Mouse (Mus musculus): ENCODE results near the gene Gm43064. TPM values are rescaled to one million over a fixed set of nuclear protein-coding genes. Genes with fewer than 3 reads are reported as not detected.
A peak's percentile ranks its signal among the peaks of the same experiment; 100 is the strongest.

Gm43064 gene
- polyA plus RNA-seq, 1 experiment from 2014 or later = 0.30 TPM

- ATAC-seq (ENCODE audit: low FRiP score, low TSS enrichment) (no peak), DNase-seq (ENCODE audit: low spot score) (no peak)
- no peak overlapping the region for H3K4me3 ChIP-seq (ENCODE audit: low read depth, low read length)
- H3K36me3 ChIP-seq (ENCODE audit: control insufficient read depth, insufficient read depth, low read length) = no peaks in the 10 kb centered on the region
- TF ChIP-seq CTCF (IDR thresholded peaks at IDR 0.05; ENCODE audit: low read depth) (no peak), EP300 (optimal IDR thresholded peaks at IDR 0.05) (no peak)
- H3K4me2 ChIP-seq (replicated peaks; ENCODE audit: low read depth) = no peak overlapping the region
- no peak overlapping the region for H3K9ac ChIP-seq (ENCODE audit: low read length)
- 70% methylated on average over 4 of the region's 4 CpGs for WGBS
- H3K9me3 ChIP-seq (ENCODE audit: control insufficient read depth, low read length) = no peaks in the 10 kb centered on the region
- H3K27ac ChIP-seq (replicated peaks) = no peak overlapping the region
- H3K27me3 ChIP-seq (ENCODE audit: control insufficient read depth, insufficient read depth, low read length) = no peaks in the 10 kb centered on the region
- no peaks in the 10 kb centered on the region for H3K4me1 ChIP-seq (replicated peaks; ENCODE audit: control insufficient read depth, insufficient read depth)
Observed at GRCm38 (mm10) chr3:103868008-103868407, 58.6 kb downstream of the Gm43064 start.

GRCm38 (mm10) chr3:103872663-103873098, 63.3 kb downstream of the Gm43064 start:
- ATAC-seq (ENCODE audit: low FRiP score, low TSS enrichment) (no peak), DNase-seq (ENCODE audit: low spot score) (no peak)
- Histone ChIP-seq H3K9me3 (ENCODE audit: control insufficient read depth, low read length) (no peaks in the 10 kb centered on the region), H3K4me2 (replicated peaks; ENCODE audit: low read depth) (no peak overlapping the region), H3K4me3 (ENCODE audit: low read depth, low read length) (no peak overlapping the region), H3K36me3 (ENCODE audit: control insufficient read depth, insufficient read depth, low read length) (no peaks in the 10 kb centered on the region), H3K27ac (replicated peaks) (no peak overlapping the region), H3K4me1 (replicated peaks; ENCODE audit: control insufficient read depth, insufficient read depth) (no peaks in the 10 kb centered on the region), H3K9ac (ENCODE audit: low read length) (no peak overlapping the region), H3K27me3 (ENCODE audit: control insufficient read depth, insufficient read depth, low read length) (no peaks in the 10 kb centered on the region)
- WGBS = 69% methylated on average over 3 of the region's 3 CpGs
- TF ChIP-seq CTCF (IDR thresholded peaks at IDR 0.05; ENCODE audit: low read depth) (no peak), EP300 (optimal IDR thresholded peaks at IDR 0.05) (no peak)

GRCm38 (mm10) chr3:103874329-103874728, 65.0 kb downstream of the Gm43064 start:
- H3K4me2 ChIP-seq (replicated peaks; ENCODE audit: low read depth) = no peak overlapping the region
- H3K9me3 ChIP-seq (ENCODE audit: control insufficient read depth, low read length) = no peaks in the 10 kb centered on the region
- no peak overlapping the region for H3K4me3 ChIP-seq (ENCODE audit: low read depth, low read length)
- ATAC-seq (ENCODE audit: low FRiP score, low TSS enrichment) (no peak), DNase-seq (ENCODE audit: low spot score) (no peak)
- no peak overlapping the region for H3K27ac ChIP-seq (replicated peaks)
- no peaks in the 10 kb centered on the region for H3K36me3 ChIP-seq (ENCODE audit: control insufficient read depth, insufficient read depth, low read length)
- H3K9ac ChIP-seq (ENCODE audit: low read length) = no peak overlapping the region
- WGBS = 64% methylated on average over 7 of the region's 7 CpGs
- TF ChIP-seq EP300 (optimal IDR thresholded peaks at IDR 0.05) (no peak), CTCF (IDR thresholded peaks at IDR 0.05; ENCODE audit: low read depth) (no peak)
- no peaks in the 10 kb centered on the region for H3K27me3 ChIP-seq (ENCODE audit: control insufficient read depth, insufficient read depth, low read length)
- H3K4me1 ChIP-seq (replicated peaks; ENCODE audit: control insufficient read depth, insufficient read depth) = no peaks in the 10 kb centered on the region

- Histone ChIP-seq H3K4me3 (ENCODE audit: low read depth, low read length) (no peak overlapping the region), H3K27ac (replicated peaks) (no peak overlapping the region), H3K27me3 (ENCODE audit: control insufficient read depth, insufficient read depth, low read length) (no peaks in the 10 kb centered on the region), H3K4me1 (replicated peaks; ENCODE audit: control insufficient read depth, insufficient read depth) (no peaks in the 10 kb centered on the region), H3K36me3 (ENCODE audit: control insufficient read depth, insufficient read depth, low read length) (no peaks in the 10 kb centered on the region), H3K9me3 (ENCODE audit: control insufficient read depth, low read length) (no peaks in the 10 kb centered on the region), H3K9ac (ENCODE audit: low read length) (no peak overlapping the region), H3K4me2 (replicated peaks; ENCODE audit: low read depth) (no peak overlapping the region)
- 71% methylated on average over 11 of the region's 11 CpGs for WGBS
- TF ChIP-seq CTCF (IDR thresholded peaks at IDR 0.05; ENCODE audit: low read depth) = no peak
- TF ChIP-seq EP300 (optimal IDR thresholded peaks at IDR 0.05) = no peak
- ATAC-seq (ENCODE audit: low FRiP score, low TSS enrichment) (no peak), DNase-seq (ENCODE audit: low spot score) (no peak)
Observed at GRCm38 (mm10) chr3:103885946-103886345, 76.6 kb downstream of the Gm43064 start.

DNA sequence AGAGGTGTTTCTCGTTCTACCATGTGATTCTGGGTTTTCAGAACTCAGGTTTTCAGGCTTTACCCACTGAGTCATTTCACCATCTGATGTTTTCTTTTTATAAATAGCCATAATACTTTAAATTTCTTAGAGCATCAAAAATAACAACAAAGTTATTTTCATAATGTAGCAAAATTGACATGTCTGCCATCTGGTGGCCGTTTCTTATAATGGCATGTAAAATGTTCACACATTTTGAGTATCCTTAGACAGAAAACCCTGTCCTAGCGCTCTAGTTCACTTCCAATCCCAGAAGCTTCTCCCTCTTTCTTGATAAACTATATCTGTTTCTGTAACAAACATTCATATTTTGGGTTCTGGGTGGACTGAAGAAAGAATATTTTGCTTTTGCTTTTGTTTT, 78.2 kb downstream of the Gm43064 start:
- H3K4me3 ChIP-seq (ENCODE audit: low read depth, low read length) = no peak overlapping the region
- no peaks in the 10 kb centered on the region for H3K9me3 ChIP-seq (ENCODE audit: control insufficient read depth, low read length)
- H3K36me3 ChIP-seq (ENCODE audit: control insufficient read depth, insufficient read depth, low read length) = no peaks in the 10 kb centered on the region
- DNase-seq (ENCODE audit: low spot score) = no peak
- no peak overlapping the region for H3K9ac ChIP-seq (ENCODE audit: low read length)
- no peak for ATAC-seq (ENCODE audit: low FRiP score, low TSS enrichment)
- TF ChIP-seq CTCF (IDR thresholded peaks at IDR 0.05; ENCODE audit: low read depth) (peak; percentile 78), EP300 (optimal IDR thresholded peaks at IDR 0.05) (no peak)
- H3K4me1 ChIP-seq (replicated peaks; ENCODE audit: control insufficient read depth, insufficient read depth) = no peaks in the 10 kb centered on the region
- H3K4me2 ChIP-seq (replicated peaks; ENCODE audit: low read depth) = no peak overlapping the region
- H3K27ac ChIP-seq (replicated peaks) = no peak overlapping the region
- WGBS = 26% methylated on average over 3 of the region's 3 CpGs
- no peaks in the 10 kb centered on the region for H3K27me3 ChIP-seq (ENCODE audit: control insufficient read depth, insufficient read depth, low read length)

Other genes with a start within 250 kb of the Gm43064 start
- 0.58 and 0.64 TPM in 2 replicates for gene Syt6, start 234.3 kb upstream of the Gm43064 start, polyA plus RNA-seq (2015; fragmentation: Nextera tagmentation; extraction: Ambion mirVana)
- 0.19 and 0.21 TPM in 2 replicates for gene Atg4a-ps, start 163.5 kb upstream of the Gm43064 start, polyA plus RNA-seq (2015; fragmentation: Nextera tagmentation; extraction: Ambion mirVana)
- gene Olfml3, start 71.6 kb upstream of the Gm43064 start, polyA plus RNA-seq (2015; fragmentation: Nextera tagmentation; extraction: Ambion mirVana) = 18.0 and 19.5 TPM in 2 replicates
- not detected in 2 replicates for gene Gm10964, start 70.2 kb upstream of the Gm43064 start, polyA plus RNA-seq (2015; fragmentation: Nextera tagmentation; extraction: Ambion mirVana)
- gene Hipk1, start 18.0 kb upstream of the Gm43064 start, polyA plus RNA-seq (2015; fragmentation: Nextera tagmentation; extraction: Ambion mirVana) = 6.7 and 7.5 TPM in 2 replicates
- 15.3 and 16.3 TPM in 2 replicates for gene Dclre1b, start 129 bp upstream of the Gm43064 start, polyA plus RNA-seq (2015; fragmentation: Nextera tagmentation; extraction: Ambion mirVana)
- gene Ap4b1, start 53 bp upstream of the Gm43064 start, polyA plus RNA-seq (2015; fragmentation: Nextera tagmentation; extraction: Ambion mirVana) = 12.2 TPM in 2 replicates
- 4.4 and 5.2 TPM in 2 replicates for gene Bcl2l15, start 23.0 kb downstream of the Gm43064 start, polyA plus RNA-seq (2015; fragmentation: Nextera tagmentation; extraction: Ambion mirVana)
- 0.59 and 0.68 TPM in 2 replicates for gene Ptpn22, start 50.2 kb downstream of the Gm43064 start, polyA plus RNA-seq (2015; fragmentation: Nextera tagmentation; extraction: Ambion mirVana)
- 6.4 and 7.2 TPM in 2 replicates for gene Rsbn1, start 104.5 kb downstream of the Gm43064 start, polyA plus RNA-seq (2015; fragmentation: Nextera tagmentation; extraction: Ambion mirVana)
- gene Phtf1, start 158.5 kb downstream of the Gm43064 start, polyA plus RNA-seq (2015; fragmentation: Nextera tagmentation; extraction: Ambion mirVana) = 10.6 and 11.2 TPM in 2 replicates

Measured in stomach, postnatal 0 days (tissue).